Mouse (Mus musculus): ENCODE results near the gene Uckl1. TPM values are rescaled to one million over a fixed set of nuclear protein-coding genes. Genes with fewer than 3 reads are reported as not detected.
A peak's percentile ranks its signal among the peaks of the same experiment; 100 is the strongest.

The Uckl1 gene
- total and polyA plus RNA-seq, 3 experiments: 16.0 to 31.9 (median 18.7) TPM

- TF ChIP-seq USF2 (conservative IDR thresholded peaks at IDR 0.05; ENCODE audit: low read depth, low read length): no peak
- TF ChIP-seq MYC (IDR thresholded peaks at IDR 0.05; ENCODE audit: low read depth, low read length): no peak
- no peak for TF ChIP-seq SMC3 (IDR thresholded peaks at IDR 0.05; ENCODE audit: low read depth, low read length)
- no peak; the same call in 1 of the 2 replicates for TF ChIP-seq GABPA (IDR thresholded peaks at IDR 0.05; ENCODE audit: insufficient replicate concordance, low read depth, low read length)
- TF ChIP-seq JUN (IDR thresholded peaks at IDR 0.05; ENCODE audit: insufficient read depth, low read depth, low read length): no peak
- peak; percentile 65; the same call in 1 of the 2 replicates for TF ChIP-seq SIN3A (IDR thresholded peaks at IDR 0.05; ENCODE audit: low read length)
- 0 out of 2 replicates have a peak, but pooled peaks have one; percentile 53 for TF ChIP-seq NRF1 (IDR thresholded peaks at IDR 0.05; ENCODE audit: low read depth, low read length)
- TF ChIP-seq ZC3H11A (IDR thresholded peaks at IDR 0.05; ENCODE audit: low read depth, low read length): no peak
- TF ChIP-seq EP300 (IDR thresholded peaks at IDR 0.05; ENCODE audit: low read length): no peak
- TF ChIP-seq MEF2A (IDR thresholded peaks at IDR 0.05; ENCODE audit: borderline replicate concordance, low read depth, low read length): peak; percentile 24; the same call in 1 of the 2 replicates
- TF ChIP-seq ZNF384 (IDR thresholded peaks at IDR 0.05; ENCODE audit: low read depth, low read length): peak; percentile 28; the same call in 1 of the 2 replicates
- TF ChIP-seq IRF4 (IDR thresholded peaks at IDR 0.05; ENCODE audit: low read depth, low read length): peak; percentile 33; the same call in 1 of the 2 replicates
- peak; percentile 71 for TF ChIP-seq POLR2A (IDR thresholded peaks at IDR 0.05; ENCODE audit: low read depth, low read length)
- no peak for TF ChIP-seq RCOR1 (conservative IDR thresholded peaks at IDR 0.05; ENCODE audit: low read depth, low read length)
- TF ChIP-seq MXI1 (IDR thresholded peaks at IDR 0.05; ENCODE audit: low read depth, low read length): peak; percentile 81
- peak; percentile 63; the same call in 1 of the 2 replicates for TF ChIP-seq NELFE (IDR thresholded peaks at IDR 0.05; ENCODE audit: low read depth, low read length)
- TF ChIP-seq USF1 (IDR thresholded peaks at IDR 0.05; ENCODE audit: low read depth, low read length): no peak
- TF ChIP-seq TBP (conservative IDR thresholded peaks at IDR 0.05; ENCODE audit: low read depth, low read length): no peak
These were observed 3.1 kb downstream of the Uckl1 start (continued) for GRCm38 (mm10) chr2:181581402-181582120.

- in situ Hi-C loops (cut with MboI; ENCODE audit: low pct_ligation_motif_present, low pct_unique_long_range_greater_than_20kb, low sequenced_read_pairs) (no loop called here), dilution Hi-C loops (cut with MboI; ENCODE audit: extremely low pct_ligation_motif_present, extremely low pct_unique_long_range_greater_than_20kb, low sequenced_read_pairs) (no loop called here)
- Histone ChIP-seq H3K9me3 (replicated peaks; ENCODE audit: low read length) (no peaks in the 10 kb centered on the region), H3K27ac (ENCODE audit: insufficient read depth, low read depth) (peak overlapping the region; percentile 93), H3K4me2 (ENCODE audit: insufficient read depth, low read depth, poor library complexity, severe bottlenecking) (peak overlapping the region; percentile 73), H3K79me2 (replicated peaks; ENCODE audit: control insufficient read depth, extremely low read depth, insufficient read depth, poor library complexity, severe bottlenecking) (peaks cover 4% of the 10 kb centered on the region; the same call in 1 of the 2 replicates), H3K4me1 (ENCODE audit: control insufficient read depth in 1 of 2, insufficient read depth in 2 of 2) (peaks cover 3 to 25% of the 10 kb centered on the region in 2 experiments; a peak in 2 of 4 replicates), H3K4me3 (replicated peaks in 1 of 3; ENCODE audit: low read depth in 2 of 3, low read length in 2 of 3, poor library complexity in 1 of 3) (peak overlapping the region; percentile 75 to 86 (median 78)), H3K9ac (ENCODE audit: insufficient read depth, low read depth) (peak overlapping the region; percentile 93), H3K27me3 (replicated peaks) (no peaks in the 10 kb centered on the region), H3K36me3 (replicated peaks in 1 of 2; ENCODE audit: control insufficient read depth in 1 of 2, insufficient read depth in 1 of 2, low read length in 1 of 2) (peaks cover 18 to 59% of the 10 kb centered on the region in 2 experiments)
- peak; percentile 93 for DNase-seq (ENCODE audit: extremely low read depth)
- TF ChIP-seq POLR2A (IDR thresholded peaks at IDR 0.05; ENCODE audit: low read depth, low read length) (peak; percentile 84), MYC (IDR thresholded peaks at IDR 0.05; ENCODE audit: low read depth, low read length) (peak; percentile 78; the same call in 1 of the 2 replicates), CHD2 (IDR thresholded peaks at IDR 0.05; ENCODE audit: low read length) (no peak), NELFE (IDR thresholded peaks at IDR 0.05; ENCODE audit: low read depth, low read length) (peak; percentile 69), ETS1 (conservative IDR thresholded peaks at IDR 0.05; ENCODE audit: low read depth, low read length) (0 out of 2 replicates have a peak, but pooled peaks have one; percentile 34), TBP (conservative IDR thresholded peaks at IDR 0.05; ENCODE audit: low read depth, low read length) (peak; percentile 87), EP300 (IDR thresholded peaks at IDR 0.05; ENCODE audit: low read length) (no peak), CTCF (conservative IDR thresholded peaks at IDR 0.05 in 1 of 2, IDR thresholded peaks at IDR 0.05 in 1 of 2; ENCODE audit: low read depth in 2 of 2, low read length in 2 of 2) (peak; percentile 87), IRF4 (IDR thresholded peaks at IDR 0.05; ENCODE audit: low read depth, low read length) (peak; percentile 45; the same call in 1 of the 2 replicates), MXI1 (IDR thresholded peaks at IDR 0.05; ENCODE audit: low read depth, low read length) (peak; percentile 82; the same call in 1 of the 2 replicates), ZNF384 (IDR thresholded peaks at IDR 0.05; ENCODE audit: low read depth, low read length) (no peak), BHLHE40 (IDR thresholded peaks at IDR 0.05; ENCODE audit: low read depth, low read length) (peak; percentile 93), SIN3A (IDR thresholded peaks at IDR 0.05; ENCODE audit: low read length) (no peak), KAT2A (IDR thresholded peaks at IDR 0.05; ENCODE audit: insufficient replicate concordance, low read length) (no peak), JUN (IDR thresholded peaks at IDR 0.05; ENCODE audit: insufficient read depth, low read depth, low read length) (0 out of 2 replicates have a peak, but pooled peaks have one; percentile 39), TCF12 (IDR thresholded peaks at IDR 0.05; ENCODE audit: low read depth, low read length) (peak; percentile 68), PAX5 (IDR thresholded peaks at IDR 0.05; ENCODE audit: low read length) (no peak), MAX (IDR thresholded peaks at IDR 0.05; ENCODE audit: low read length) (peak; percentile 70), UBTF (IDR thresholded peaks at IDR 0.05; ENCODE audit: low read depth, low read length) (no peak), JUND (conservative IDR thresholded peaks at IDR 0.05; ENCODE audit: low read depth, low read length) (peak; percentile 53; the same call in 1 of the 2 replicates), ELF1 (IDR thresholded peaks at IDR 0.05; ENCODE audit: low read depth, low read length) (peak; percentile 94), POLR2AphosphoS2 (IDR thresholded peaks at IDR 0.05; ENCODE audit: low read depth, low read length) (no peak), GABPA (IDR thresholded peaks at IDR 0.05; ENCODE audit: insufficient replicate concordance, low read depth, low read length) (no peak), NRF1 (IDR thresholded peaks at IDR 0.05; ENCODE audit: low read depth, low read length) (no peak), ZKSCAN1 (IDR thresholded peaks at IDR 0.05; ENCODE audit: borderline replicate concordance, low read depth, low read length) (no peak), ZC3H11A (IDR thresholded peaks at IDR 0.05; ENCODE audit: low read depth, low read length) (no peak), HCFC1 (IDR thresholded peaks at IDR 0.05; ENCODE audit: low read depth, low read length) (peak; percentile 74)
These were observed 3.7 kb downstream of the Uckl1 start for GRCm38 (mm10) chr2:181581016-181581401.
